Mouse (Mus musculus): ENCODE results near the gene Usp15.
"Not testable (repeated sequence)": the region's sequence is repeated elsewhere in the genome, so short reads cannot be mapped to it uniquely, and the experiment has no call there.

- TF ChIP-seq POLR2A (IDR thresholded peaks at IDR 0.05; ENCODE audit: borderline replicate concordance, control insufficient read depth, low read depth, low read length); CTCF (IDR thresholded peaks at IDR 0.05; ENCODE audit: control insufficient read depth, insufficient read depth, low read length): not testable (repeated sequence)
Observed at GRCm38 (mm10) chr10:123205364-123205763, 8.6 kb upstream of the Usp15 start.

Data from bone marrow, adult 2 months (tissue).